Mouse (Mus musculus) G1E (cell line): ENCODE data around the gene Gm12169. TPM values are rescaled to one million over a fixed set of nuclear protein-coding genes. Genes with fewer than 3 reads are reported as not detected.
"Not testable (repeated sequence)": the region's sequence is repeated elsewhere in the genome, so short reads cannot be mapped to it uniquely, and the experiment has no call there.

ENCODE experiments used
- ATAC-seq: 2 replicates; pipeline ENCODE4 v1.8.0; 2016; ENCODE audit warnings: mild to moderate bottlenecking; ENCODE audit not compliant: insufficient number of reproducible peaks, poor library complexity, low FRiP score, severe bottlenecking; ENCODE audit errors: extremely low read depth
- DNase-seq: peaks from one replicate; pipeline ENCODE4 v3.0.0; 2012; ENCODE audit warnings: low spot score
- H3K27me3 ChIP-seq: 2 replicates; pipeline ENCODE4 v1.6.1; 2012; ENCODE audit warnings: mild to moderate bottlenecking, low read length, inconsistent platforms; ENCODE audit not compliant: insufficient read depth
- H3K36me3 ChIP-seq: replicated peaks from 2 replicates; pipeline ENCODE3; 2012; ENCODE audit warnings: mild to moderate bottlenecking, inconsistent platforms
- H3K4me1 ChIP-seq: 2 replicates; pipeline ENCODE4 v1.6.1; 2012; ENCODE audit warnings: low read depth, low read length, inconsistent platforms, mixed read lengths; ENCODE audit not compliant: insufficient read depth
- H3K4me3 ChIP-seq: 2 replicates; pipeline ENCODE4 v1.5.1; 2012; ENCODE audit warnings: low read depth, mild to moderate bottlenecking, inconsistent platforms, low read length, moderate library complexity, mixed read lengths
- H3K9me3 ChIP-seq: replicated peaks from 2 replicates; pipeline ENCODE4 v1.6.1; 2012; ENCODE audit warnings: inconsistent platforms
- CTCF ChIP-seq: IDR thresholded peaks from 2 replicates; pipeline ENCODE4 v1.5.1; 2012; ENCODE audit warnings: low read depth, low read length, inconsistent platforms, mixed read lengths
- GATA1 ChIP-seq: IDR thresholded peaks from 2 replicates; pipeline ENCODE4 v1.6.1; 2012; ENCODE audit warnings: borderline replicate concordance, low read length, inconsistent platforms, mixed read lengths
- GATA2 ChIP-seq: IDR thresholded peaks from 2 replicates; pipeline ENCODE4 v1.6.1; 2012; ENCODE audit warnings: low read depth, low read length, inconsistent platforms, borderline replicate concordance
- POLR2AphosphoS5 ChIP-seq: IDR thresholded peaks from 2 replicates; pipeline ENCODE4 v1.6.1; 2012; ENCODE audit warnings: low read depth, low read length, inconsistent platforms; ENCODE audit not compliant: insufficient replicate concordance
- TAL1 ChIP-seq: conservative IDR thresholded peaks from 2 replicates; pipeline ENCODE4 v1.6.1; 2012; ENCODE audit warnings: low read depth, low read length, inconsistent platforms, mixed read lengths
- polyA plus RNA-seq: library from polyadenylated mRNA; stranded (reverse); fragments of >175 nt; gene quantifications from 2 replicates; pipeline ENCODE4 v1.2.3, GENCODE M21; 2012
- total RNA-seq, 2 experiments: library from RNA; stranded (forward) in 1 of 2; stranded (reverse) in 1 of 2; fragments of 200-1000 nt in 1 of 2; fragments of >200 nt in 1 of 2; fragmentation: Nextera tagmentation in 1 of 2; gene quantifications; 2 replicates each; pipeline ENCODE4 v1.2.3; 2014 to 2017

The Gm12169 gene
- total and polyA plus RNA-seq, 3 experiments, result not detected

DNA sequence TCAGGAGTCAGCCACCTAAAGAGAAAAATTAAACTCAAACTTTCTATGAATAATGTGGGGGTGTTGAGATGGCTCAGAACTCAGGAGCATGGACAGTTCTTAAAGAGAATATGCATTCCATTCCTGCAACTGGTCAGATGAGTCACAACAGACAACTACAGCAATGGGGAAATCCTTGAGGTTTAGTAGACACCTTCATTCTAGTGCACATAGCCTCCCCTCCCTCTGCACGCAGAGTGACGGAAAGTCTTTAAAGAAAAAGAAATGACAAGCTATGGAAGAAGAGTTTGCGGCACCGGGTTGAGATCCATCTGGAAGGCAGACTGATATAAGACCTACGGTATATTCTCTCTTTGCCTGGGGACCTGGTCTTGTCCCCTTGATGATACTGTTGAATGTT is 14.1 kb upstream of the Gm12169 start:
- Histone ChIP-seq H3K4me1 (no peaks in the 10 kb centered on the region), H3K27me3 (peaks cover 17% of the 10 kb centered on the region), H3K36me3 (no peaks in the 10 kb centered on the region), H3K9me3 (no peaks in the 10 kb centered on the region), H3K4me3 (no peak overlapping the region)
- TF ChIP-seq GATA2 (no peak), GATA1 (no peak), TAL1 (no peak), POLR2AphosphoS5 (no peak), CTCF (no peak)
- ATAC-seq, result no peak
- DNase-seq, result no peak

DNA sequence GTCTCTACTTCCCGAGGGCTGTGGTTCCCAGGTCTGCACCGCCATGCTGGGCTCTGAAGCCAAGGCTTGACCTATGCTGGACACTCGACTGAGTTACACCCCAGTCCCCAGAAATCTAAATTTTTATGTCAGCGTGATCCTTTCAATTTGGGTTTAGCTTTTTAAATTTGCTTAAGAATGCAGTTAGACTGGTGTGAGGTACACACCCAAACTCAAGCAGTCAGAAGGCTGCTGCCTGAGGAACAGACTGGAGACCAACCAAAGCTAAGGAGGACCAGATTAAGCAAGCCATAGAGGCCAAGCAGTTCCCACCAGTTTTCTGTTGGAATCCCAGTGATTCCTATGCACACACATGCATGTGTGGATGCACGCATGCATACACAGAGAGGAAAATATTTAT is 2.7 kb upstream of the Gm12169 start:
- ATAC-seq, H3K27me3 ChIP-seq, H3K9me3 ChIP-seq, H3K4me1 ChIP-seq, H3K36me3 ChIP-seq, DNase-seq, H3K4me3 ChIP-seq: not testable (repeated sequence)

- DNase-seq, result no peak
- ATAC-seq, result no peak
- no peak for TF ChIP-seq TAL1
- no peak for TF ChIP-seq GATA2
- TF ChIP-seq POLR2AphosphoS5, result no peak
- no peak for TF ChIP-seq GATA1
- no peak for TF ChIP-seq CTCF
- Histone ChIP-seq H3K4me3 (no peak overlapping the region), H3K4me1 (no peaks in the 10 kb centered on the region), H3K27me3 (no peaks in the 10 kb centered on the region), H3K9me3 (no peaks in the 10 kb centered on the region), H3K36me3 (no peaks in the 10 kb centered on the region)
These were observed 1.3 kb upstream of the Gm12169 start for GRCm38 (mm10) chr11:46522719-46523118.

DNA sequence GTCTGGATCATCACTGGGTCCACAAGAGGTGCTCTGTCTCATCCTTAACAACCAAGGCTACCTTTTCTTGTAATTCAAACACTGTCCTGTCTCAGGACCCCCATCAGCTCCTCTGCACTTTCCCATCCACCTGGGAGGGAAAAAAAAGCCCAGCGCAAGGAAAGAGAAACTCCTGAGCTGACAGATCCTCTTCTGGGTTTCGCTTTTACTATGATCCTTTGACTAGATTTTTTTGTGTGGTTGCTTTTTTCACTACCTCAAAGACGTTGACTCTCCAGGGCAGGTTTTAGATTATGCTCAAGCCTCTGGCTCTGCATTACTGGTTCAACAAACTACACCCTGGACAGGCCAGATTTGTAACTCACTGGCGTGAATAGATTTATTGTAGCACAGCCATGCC is 6.1 kb downstream of the Gm12169 start:
- H3K27me3 ChIP-seq, result peaks cover 4% of the 10 kb centered on the region
- no peak for TF ChIP-seq TAL1
- TF ChIP-seq GATA2, result no peak
- no peak for TF ChIP-seq GATA1
- no peak for TF ChIP-seq POLR2AphosphoS5
- no peak for TF ChIP-seq CTCF
- ATAC-seq (no peak), DNase-seq (no peak)
- H3K4me1 ChIP-seq, result peaks cover 3% of the 10 kb centered on the region; the same call in 1 of the 2 replicates
- no peaks in the 10 kb centered on the region for H3K36me3 ChIP-seq
- no peaks in the 10 kb centered on the region for H3K9me3 ChIP-seq
- no peak overlapping the region for H3K4me3 ChIP-seq

- no peaks in the 10 kb centered on the region; the same call in 1 of the 2 replicates for H3K27me3 ChIP-seq
These were observed 13.0 kb downstream of the Gm12169 start for GRCm38 (mm10) chr11:46536978-46537377.

DNA sequence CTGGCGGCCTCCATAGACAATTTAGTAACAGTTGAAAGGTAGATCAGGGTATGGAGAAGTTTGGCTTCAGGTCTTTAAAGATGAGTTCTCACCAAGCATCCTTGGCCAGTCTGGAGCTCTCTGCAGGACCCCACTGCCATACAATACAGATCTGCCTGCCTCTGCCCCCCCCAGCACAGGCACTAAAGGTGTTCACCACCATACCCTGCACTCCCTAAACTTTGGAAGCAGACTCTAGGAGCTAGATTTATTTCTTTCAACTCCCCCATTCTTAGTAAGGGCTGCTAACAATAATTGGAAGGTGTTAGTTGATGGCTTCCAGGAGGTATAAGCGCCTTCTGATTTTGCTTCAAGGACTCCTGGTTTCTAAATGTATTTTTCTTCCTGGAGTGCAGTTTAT is 19.5 kb downstream of the Gm12169 start:
- no peak for DNase-seq
- TF ChIP-seq GATA1 (no peak), GATA2 (no peak), TAL1 (no peak), CTCF (no peak), POLR2AphosphoS5 (no peak)
- Histone ChIP-seq H3K9me3 (no peaks in the 10 kb centered on the region), H3K36me3 (no peaks in the 10 kb centered on the region), H3K4me1 (no peaks in the 10 kb centered on the region), H3K4me3 (no peak overlapping the region), H3K27me3 (peaks cover 6% of the 10 kb centered on the region; the same call in 1 of the 2 replicates)
- no peak for ATAC-seq

More at GRCm38 (mm10) chr11:46536978-46537377, 13.0 kb downstream of the Gm12169 start:
- H3K9me3 ChIP-seq, result no peaks in the 10 kb centered on the region
- DNase-seq (no peak), ATAC-seq (no peak)
- H3K4me1 ChIP-seq, result peaks cover 3% of the 10 kb centered on the region; the same call in 1 of the 2 replicates
- H3K4me3 ChIP-seq, result no peak overlapping the region
- no peaks in the 10 kb centered on the region for H3K36me3 ChIP-seq
- TF ChIP-seq GATA1 (no peak), TAL1 (no peak), POLR2AphosphoS5 (no peak), GATA2 (no peak), CTCF (no peak)

GRCm38 (mm10) chr11:46549721-46550120 is 25.7 kb downstream of the Gm12169 start:
- ATAC-seq, result no peak

More at GRCm38 (mm10) chr11:46549721-46550120, 25.7 kb downstream of the Gm12169 start:
- H3K4me3 ChIP-seq, result no peak overlapping the region
- no peaks in the 10 kb centered on the region for H3K36me3 ChIP-seq
- H3K9me3 ChIP-seq, result no peaks in the 10 kb centered on the region
- TF ChIP-seq GATA1 (no peak), CTCF (no peak), TAL1 (no peak), POLR2AphosphoS5 (no peak), GATA2 (no peak)
- H3K4me1 ChIP-seq, result no peaks in the 10 kb centered on the region
- DNase-seq, result no peak
- H3K27me3 ChIP-seq, result no peaks in the 10 kb centered on the region
